Mouse (Mus musculus) MEL (cell line): Measurements from ENCODE around the gene Ifnar1. TPM values are rescaled to one million over a fixed set of nuclear protein-coding genes. Genes with fewer than 3 reads are reported as not detected.

ENCODE experiments used
- DNase-seq: peaks from one replicate; pipeline ENCODE4 v3.0.0; 2011; ENCODE audit warnings: low read depth, low spot score
- H3K27ac ChIP-seq: 2 replicates; pipeline ENCODE4 v1.5.1; 2012; ENCODE audit warnings: low read depth, mild to moderate bottlenecking, control low read depth, low read length, moderate library complexity; ENCODE audit not compliant: control insufficient read depth
- H3K27me3 ChIP-seq, 2 experiments: fragments of 150-350 bp in 1 of 2; sonication (generic) in 1 of 2; 2 replicates each; pipeline ENCODE4 v1.6.1; 2012; ENCODE audit warnings: low read length in 2 of 2, mild to moderate bottlenecking in 2 of 2, improper control_type of control experiment in 1 of 2, moderate library complexity in 1 of 2; ENCODE audit not compliant: insufficient read depth in 2 of 2, control insufficient read depth in 1 of 2
- H3K36me3 ChIP-seq, 2 experiments: 2 replicates each; pipeline ENCODE4 v1.6.1; 2012 to 2014; ENCODE audit warnings: low read length in 2 of 2, improper control_type of control experiment in 1 of 2, inconsistent platforms in 1 of 2, mild to moderate bottlenecking in 1 of 2; ENCODE audit not compliant: insufficient read depth in 2 of 2, control insufficient read depth in 1 of 2
- H3K4me1 ChIP-seq, 2 experiments: fragments of 150-350 bp in 1 of 2; sonication (generic) in 1 of 2; 2 replicates each; pipeline ENCODE4 v1.6.1; 2012; ENCODE audit warnings: low read length in 2 of 2, improper control_type of control experiment in 1 of 2, mild to moderate bottlenecking in 1 of 2; ENCODE audit not compliant: insufficient read depth in 2 of 2, control insufficient read depth in 1 of 2
- H3K4me3 ChIP-seq, 2 experiments: fragments of 150-350 bp in 1 of 2; sonication (generic) in 1 of 2; 2 replicates each; pipeline ENCODE4 v1.5.1; 2012; ENCODE audit warnings: low read depth in 2 of 2, low read length in 2 of 2, mild to moderate bottlenecking in 2 of 2, moderate library complexity in 2 of 2, control low read depth in 1 of 2, improper control_type of control experiment in 1 of 2; ENCODE audit not compliant: control insufficient read depth in 1 of 2, insufficient read depth in 1 of 2
- H3K79me2 ChIP-seq: 2 replicates; pipeline ENCODE4 v1.6.1; 2012; ENCODE audit warnings: mild to moderate bottlenecking, low read length, moderate library complexity; ENCODE audit not compliant: control insufficient read depth, poor library complexity, insufficient read depth
- H3K9ac ChIP-seq: 2 replicates; pipeline ENCODE4 v1.6.1; 2012; ENCODE audit warnings: low read depth, mild to moderate bottlenecking, control low read depth, low read length, moderate library complexity; ENCODE audit not compliant: control insufficient read depth, poor library complexity, severe bottlenecking
- H3K9me3 ChIP-seq: fragments of 150-350 bp; sonication (generic); replicated peaks from 2 replicates; pipeline ENCODE4 v1.6.1; 2012; ENCODE audit warnings: mild to moderate bottlenecking, low read length, improper control_type of control experiment, moderate library complexity; ENCODE audit not compliant: insufficient read depth
- BHLHE40 ChIP-seq: IDR thresholded peaks from 2 replicates; pipeline ENCODE4 v1.6.1; 2012; ENCODE audit warnings: low read depth, mild to moderate bottlenecking, inconsistent platforms, low read length, improper control_type of control experiment, borderline replicate concordance
- CHD1 ChIP-seq: IDR thresholded peaks from 2 replicates; pipeline ENCODE4 v1.6.1; 2012; ENCODE audit warnings: low read depth, mild to moderate bottlenecking, inconsistent platforms, low read length, improper control_type of control experiment
- CHD2 ChIP-seq: IDR thresholded peaks from 2 replicates; pipeline ENCODE4 v1.6.1; 2011; ENCODE audit warnings: low read length, improper control_type of control experiment
- CTCF ChIP-seq, 3 experiments: IDR thresholded peaks in 2 of 3; conservative IDR thresholded peaks in 1 of 3; 2 replicates each; pipeline ENCODE4 v1.5.1; 2011 to 2012; ENCODE audit warnings: low read length in 3 of 3, low read depth in 2 of 3, mild to moderate bottlenecking in 2 of 3, improper control_type of control experiment in 1 of 3, inconsistent platforms in 1 of 3, mixed read lengths in 1 of 3, moderate library complexity in 1 of 3; ENCODE audit not compliant: control insufficient read depth in 1 of 3, insufficient read depth in 1 of 3, poor library complexity in 1 of 3, severe bottlenecking in 1 of 3
- E2F4 ChIP-seq: IDR thresholded peaks from 2 replicates; pipeline ENCODE4 v1.6.1; 2011; ENCODE audit warnings: low read depth, low read length, improper control_type of control experiment, borderline replicate concordance
- EP300 ChIP-seq, 2 experiments: IDR thresholded peaks; 2 replicates each; pipeline ENCODE4 v1.6.1; 2011; ENCODE audit warnings: improper control_type of control experiment in 2 of 2, low read length in 2 of 2, low read depth in 1 of 2, mild to moderate bottlenecking in 1 of 2
- GABPA ChIP-seq: IDR thresholded peaks from 2 replicates; pipeline ENCODE4 v1.6.1; 2012; ENCODE audit warnings: low read depth, mild to moderate bottlenecking, inconsistent platforms, low read length, improper control_type of control experiment, moderate library complexity
- GATA1 ChIP-seq: IDR thresholded peaks from 2 replicates; pipeline ENCODE4 v1.6.1; 2011; ENCODE audit warnings: low read depth, low read length, improper control_type of control experiment
- MAX ChIP-seq: IDR thresholded peaks from 2 replicates; pipeline ENCODE4 v1.6.1; 2011; ENCODE audit warnings: low read length, improper control_type of control experiment
- MAZ ChIP-seq: IDR thresholded peaks from 2 replicates; pipeline ENCODE4 v1.6.1; 2012; ENCODE audit warnings: low read depth, mild to moderate bottlenecking, inconsistent platforms, low read length, improper control_type of control experiment
- MEF2A ChIP-seq: IDR thresholded peaks from 2 replicates; pipeline ENCODE4 v1.6.1; 2014; ENCODE audit warnings: low read depth, mild to moderate bottlenecking, inconsistent platforms, low read length, improper control_type of control experiment; ENCODE audit not compliant: poor library complexity, insufficient replicate concordance, severe bottlenecking; ENCODE audit errors: extremely low read depth
- MXI1 ChIP-seq: IDR thresholded peaks from 2 replicates; pipeline ENCODE4 v1.6.1; 2011; ENCODE audit warnings: mild to moderate bottlenecking, low read depth, low read length, improper control_type of control experiment
- POLR2AphosphoS5 ChIP-seq: IDR thresholded peaks from 2 replicates; pipeline ENCODE4 v1.6.1; 2012; ENCODE audit warnings: low read depth, borderline replicate concordance, mild to moderate bottlenecking, inconsistent platforms, low read length, moderate library complexity, mixed read lengths
- RAD21 ChIP-seq: IDR thresholded peaks from 2 replicates; pipeline ENCODE4 v1.6.1; 2011; ENCODE audit warnings: mild to moderate bottlenecking, low read depth, low read length, improper control_type of control experiment
- RCOR1 ChIP-seq: IDR thresholded peaks from 2 replicates; pipeline ENCODE4 v1.6.1; 2012; ENCODE audit warnings: low read depth, mild to moderate bottlenecking, inconsistent platforms, low read length, improper control_type of control experiment
- TAL1 ChIP-seq: IDR thresholded peaks from 2 replicates; pipeline ENCODE4 v1.6.1; 2012; ENCODE audit warnings: mild to moderate bottlenecking, inconsistent platforms, low read length, moderate library complexity, mixed read lengths
- TCF12 ChIP-seq: IDR thresholded peaks from 2 replicates; pipeline ENCODE4 v1.6.1; 2014; ENCODE audit warnings: low read depth, mild to moderate bottlenecking, inconsistent platforms, low read length, improper control_type of control experiment, moderate library complexity
- USF2 ChIP-seq, 2 experiments: IDR thresholded peaks; 2 replicates each; pipeline ENCODE4 v1.6.1; 2011 to 2012; ENCODE audit warnings: improper control_type of control experiment in 2 of 2, low read length in 2 of 2, borderline replicate concordance in 1 of 2, inconsistent platforms in 1 of 2, low read depth in 1 of 2, mild to moderate bottlenecking in 1 of 2; ENCODE audit not compliant: insufficient read depth in 1 of 2
- ZC3H11A ChIP-seq: IDR thresholded peaks from 2 replicates; pipeline ENCODE4 v1.6.1; 2012; ENCODE audit warnings: low read depth, mild to moderate bottlenecking, inconsistent platforms, low read length, improper control_type of control experiment
- polyA plus RNA-seq, 2 experiments: library from polyadenylated mRNA; stranded (reverse) in 1 of 2; unstranded in 1 of 2; fragments of >175 nt in 1 of 2; fragments of >200 nt in 1 of 2; gene quantifications; 2 replicates each; pipeline versions ENCODE4 v1.2.1 to v1.2.4; 2012; ENCODE audit warnings: low replicate concordance in 2 of 2, low read depth in 1 of 2; ENCODE audit not compliant: insufficient read length in 2 of 2, insufficient read depth in 1 of 2, missing spikeins in 1 of 2
- total RNA-seq: library from RNA; depleted of rRNA; stranded (reverse); fragments of 300-350 nt; gene quantifications from 2 replicates; pipeline ENCODE4 v1.2.3, GENCODE M21; 2012

Gene Ifnar1
- total and polyA plus RNA-seq, 3 experiments: 10.3 to 20.2 TPM; not detected in 1

- H3K9ac ChIP-seq: no peak overlapping the region
- peaks cover 0 to 19% of the 10 kb centered on the region in 2 experiments; a peak in 3 of 4 replicates for H3K36me3 ChIP-seq
- H3K4me1 ChIP-seq: peaks cover 3 to 18% of the 10 kb centered on the region in 2 experiments; a peak in 3 of 4 replicates
- DNase-seq: no peak
- H3K79me2 ChIP-seq: peaks cover under 1% of the 10 kb centered on the region
- TF ChIP-seq POLR2AphosphoS5: no peak
- no peak for TF ChIP-seq RAD21
- TF ChIP-seq MXI1: no peak
- TF ChIP-seq USF2 (IDR thresholded peaks at IDR 0.05; ENCODE audit: borderline replicate concordance in 1 of 2, insufficient read depth in 1 of 2, low read depth in 1 of 2, low read length in 2 of 2): no peak
- no peak for TF ChIP-seq CTCF (IDR thresholded peaks at IDR 0.05 in 2 of 3, conservative IDR thresholded peaks at IDR 0.05 in 1 of 3; ENCODE audit: control insufficient read depth in 1 of 3, insufficient read depth in 1 of 3, low read depth in 2 of 3, low read length in 3 of 3, poor library complexity in 1 of 3, severe bottlenecking in 1 of 3)
- TF ChIP-seq GABPA: no peak
- no peaks in the 10 kb centered on the region for H3K9me3 ChIP-seq
- H3K27me3 ChIP-seq: no peaks in the 10 kb centered on the region
- no peak overlapping the region for H3K27ac ChIP-seq
- no peak overlapping the region for H3K4me3 ChIP-seq
These were observed 5.9 kb downstream of the Ifnar1 start for GRCm38 (mm10) chr16:91490897-91491296.

- Histone ChIP-seq H3K36me3 (peaks cover 0 to 18% of the 10 kb centered on the region in 2 experiments; a peak in 3 of 4 replicates), H3K9ac (no peak overlapping the region), H3K4me3 (no peak overlapping the region), H3K27ac (no peak overlapping the region), H3K4me1 (peaks cover 3 to 13% of the 10 kb centered on the region in 2 experiments; a peak in 3 of 4 replicates), H3K27me3 (no peaks in the 10 kb centered on the region), H3K9me3 (no peaks in the 10 kb centered on the region), H3K79me2 (no peaks in the 10 kb centered on the region)
- no peak for TF ChIP-seq RAD21
- no peak for TF ChIP-seq POLR2AphosphoS5
- TF ChIP-seq BHLHE40: no peak
- TF ChIP-seq E2F4: no peak
- TF ChIP-seq MEF2A: no peak
- no peak for TF ChIP-seq MAX
- no peak for TF ChIP-seq EP300 (IDR thresholded peaks at IDR 0.05; ENCODE audit: low read depth in 1 of 2, low read length in 2 of 2)
- TF ChIP-seq CHD2: no peak
- TF ChIP-seq GATA1: no peak
- DNase-seq: no peak
These were observed 6.4 kb downstream of the Ifnar1 start for GRCm38 (mm10) chr16:91491473-91491872.

- H3K79me2 ChIP-seq: no peaks in the 10 kb centered on the region
- H3K9me3 ChIP-seq: no peaks in the 10 kb centered on the region
- no peak for DNase-seq
- H3K27ac ChIP-seq: no peak overlapping the region
- no peak overlapping the region for H3K4me3 ChIP-seq
- no peaks in the 10 kb centered on the region for H3K27me3 ChIP-seq
- H3K4me1 ChIP-seq: peaks cover 0 to 5% of the 10 kb centered on the region in 2 experiments; a peak in 2 of 4 replicates
- no peak overlapping the region for H3K9ac ChIP-seq
- TF ChIP-seq MAZ (no peak), TCF12 (no peak), POLR2AphosphoS5 (no peak), RCOR1 (no peak), TAL1 (no peak), GATA1 (no peak), CTCF (IDR thresholded peaks at IDR 0.05 in 2 of 3, conservative IDR thresholded peaks at IDR 0.05 in 1 of 3; ENCODE audit: control insufficient read depth in 1 of 3, insufficient read depth in 1 of 3, low read depth in 2 of 3, low read length in 3 of 3, poor library complexity in 1 of 3, severe bottlenecking in 1 of 3) (no peak), CHD1 (no peak), ZC3H11A (no peak)
- TF ChIP-seq, all 39 proteins: peak for 0
- H3K36me3 ChIP-seq: peaks cover 2 to 7% of the 10 kb centered on the region in 2 experiments
These were observed 10.5 kb downstream of the Ifnar1 start for GRCm38 (mm10) chr16:91495501-91495900.
